Mouse (Mus musculus) midbrain, embryonic 14.5 days (tissue): Measurements from ENCODE around the gene Osm. TPM values are rescaled to one million over a fixed set of nuclear protein-coding genes. Genes with fewer than 3 reads are reported as not detected.

Source experiments
- ATAC-seq: fragments of 200-750 bp; cut with Nextera tagmentation; 2 replicates; pipeline ENCODE4 v1.8.0; 2017; ENCODE audit warnings: moderate number of reproducible peaks, moderate library complexity; ENCODE audit not compliant: low FRiP score, low TSS enrichment
- DNase-seq: peaks from one replicate; pipeline ENCODE4 v3.0.0-alpha.2; 2015
- H3K27ac ChIP-seq: fragments of 300-500 bp; sonication (generic); replicated peaks from 2 replicates; pipeline ENCODE4 v1.5.1; 2014; ENCODE audit warnings: mild to moderate bottlenecking, low read depth, low read length, moderate library complexity
- H3K27me3 ChIP-seq: fragments of 300-500 bp; sonication (generic); 2 replicates; pipeline ENCODE4 v1.6.1; 2014; ENCODE audit warnings: low read length, control low read depth, mixed read lengths; ENCODE audit not compliant: control insufficient read depth, insufficient read depth
- H3K36me3 ChIP-seq: fragments of 300-500 bp; sonication (generic); 2 replicates; pipeline ENCODE4 v1.6.1; 2014; ENCODE audit warnings: low read length, control low read depth; ENCODE audit not compliant: control insufficient read depth, insufficient read depth
- H3K4me1 ChIP-seq: fragments of 300-500 bp; sonication (generic); 2 replicates; pipeline ENCODE4 v1.6.1; 2014; ENCODE audit warnings: mild to moderate bottlenecking, antibody characterized with exemption, low read length, control low read depth; ENCODE audit not compliant: control insufficient read depth, insufficient read depth
- H3K4me2 ChIP-seq: fragments of 300-500 bp; sonication (generic); 2 replicates; pipeline ENCODE4 v1.6.1; 2014; ENCODE audit warnings: mild to moderate bottlenecking, low read length, moderate library complexity
- H3K4me3 ChIP-seq: fragments of 300-500 bp; sonication (generic); replicated peaks from 2 replicates; pipeline ENCODE4 v1.5.1; 2014; ENCODE audit warnings: low read depth, low read length
- H3K9ac ChIP-seq: fragments of 300-500 bp; sonication (generic); replicated peaks from 2 replicates; pipeline ENCODE4 v1.6.1; 2014; ENCODE audit warnings: mild to moderate bottlenecking, low read length, moderate library complexity
- H3K9me3 ChIP-seq: fragments of 300-500 bp; sonication (generic); 2 replicates; pipeline ENCODE4 v1.6.1; 2016; ENCODE audit warnings: low read length, control low read depth, mixed read lengths; ENCODE audit not compliant: control insufficient read depth
- WGBS: fragments of 180-500 bp; shearing (Covaris S2); extraction: QIAGEN DNeasy Blood & Tissue Kit; methylation state at CpG from one replicate; pipeline ENCODE4 v1.1.7; 2014; 5-methylcytosine and 5-hydroxymethylcytosine counted together
- polyA plus RNA-seq: library from polyadenylated mRNA; unstranded; fragments of >200 nt; fragmentation: Nextera tagmentation; extraction: Ambion mirVana; gene quantifications from 2 replicates; pipeline ENCODE4 v1.2.1, GENCODE M21; 2014

Osm gene
- polyA plus RNA-seq, 1 experiment from 2014 or later = 0.12 TPM

GRCm38 (mm10) chr11:4239691-4240090 is 3.5 kb downstream of the Osm start:
- ATAC-seq (no peak), DNase-seq (no peak)
- H3K36me3 ChIP-seq = no peaks in the 10 kb centered on the region
- WGBS = 94% methylated on average over 23 of the region's 23 CpGs
- H3K27me3 ChIP-seq = no peaks in the 10 kb centered on the region
- H3K27ac ChIP-seq = no peak overlapping the region
- no peaks in the 10 kb centered on the region for H3K4me1 ChIP-seq
- no peaks in the 10 kb centered on the region for H3K9me3 ChIP-seq
- no peak overlapping the region for H3K4me2 ChIP-seq
- H3K4me3 ChIP-seq = no peak overlapping the region
- H3K9ac ChIP-seq = no peak overlapping the region

GRCm38 (mm10) chr11:4240151-4240550 is 3.9 kb downstream of the Osm start:
- no peak overlapping the region for H3K4me2 ChIP-seq
- H3K27ac ChIP-seq = no peak overlapping the region
- H3K4me1 ChIP-seq = no peaks in the 10 kb centered on the region
- 88% methylated on average over 7 of the region's 7 CpGs for WGBS
- H3K4me3 ChIP-seq = no peak overlapping the region
- no peaks in the 10 kb centered on the region for H3K36me3 ChIP-seq
- H3K9me3 ChIP-seq = no peaks in the 10 kb centered on the region
- DNase-seq = no peak
- ATAC-seq = no peak
- no peak overlapping the region for H3K9ac ChIP-seq
- H3K27me3 ChIP-seq = no peaks in the 10 kb centered on the region

- Histone ChIP-seq H3K4me1 (no peaks in the 10 kb centered on the region), H3K4me3 (no peak overlapping the region), H3K36me3 (no peaks in the 10 kb centered on the region), H3K9me3 (no peaks in the 10 kb centered on the region), H3K4me2 (no peak overlapping the region), H3K27ac (no peak overlapping the region), H3K9ac (no peak overlapping the region), H3K27me3 (no peaks in the 10 kb centered on the region)
- DNase-seq (no peak), ATAC-seq (no peak)
- 81% methylated on average over 4 of the region's 4 CpGs for WGBS
Measured at GRCm38 (mm10) chr11:4241180-4241579, 5.0 kb downstream of the Osm start.

- Histone ChIP-seq H3K36me3 (no peaks in the 10 kb centered on the region), H3K4me3 (no peak overlapping the region), H3K27me3 (no peaks in the 10 kb centered on the region), H3K4me1 (no peaks in the 10 kb centered on the region), H3K4me2 (no peak overlapping the region), H3K9ac (no peak overlapping the region), H3K9me3 (no peaks in the 10 kb centered on the region), H3K27ac (no peak overlapping the region)
- ATAC-seq = no peak
- 76% methylated on average over 6 of the region's 6 CpGs for WGBS
- DNase-seq = no peak
Measured at GRCm38 (mm10) chr11:4246126-4246525, 9.9 kb downstream of the Osm start.

GRCm38 (mm10) chr11:4246623-4247022 is 10.4 kb downstream of the Osm start:
- no peaks in the 10 kb centered on the region for H3K9me3 ChIP-seq
- WGBS = 69% methylated on average over 4 of the region's 4 CpGs
- ATAC-seq = no peak

GRCm38 (mm10) chr11:4247201-4247959 is 11.2 kb downstream of the Osm start:
- Histone ChIP-seq H3K4me1 (no peaks in the 10 kb centered on the region), H3K36me3 (no peaks in the 10 kb centered on the region), H3K27ac (no peak overlapping the region), H3K9me3 (no peaks in the 10 kb centered on the region), H3K4me2 (no peak overlapping the region), H3K9ac (no peak overlapping the region), H3K27me3 (no peaks in the 10 kb centered on the region), H3K4me3 (no peak overlapping the region)
- DNase-seq = no peak
- WGBS = 80% methylated on average over 14 of the region's 14 CpGs
- no peak for ATAC-seq

More at GRCm38 (mm10) chr11:4246623-4247022, 10.4 kb downstream of the Osm start:
- no peak overlapping the region for H3K4me3 ChIP-seq
- no peaks in the 10 kb centered on the region for H3K4me1 ChIP-seq
- no peaks in the 10 kb centered on the region for H3K36me3 ChIP-seq
- no peak overlapping the region for H3K9ac ChIP-seq
- no peak overlapping the region for H3K4me2 ChIP-seq
- H3K27ac ChIP-seq = no peak overlapping the region
- no peaks in the 10 kb centered on the region for H3K27me3 ChIP-seq
- DNase-seq = no peak

- no peak overlapping the region for H3K27ac ChIP-seq
- H3K4me3 ChIP-seq = no peak overlapping the region
- no peak for DNase-seq
- no peak for ATAC-seq
- H3K27me3 ChIP-seq = no peaks in the 10 kb centered on the region
- 94% methylated on average over 3 of the region's 3 CpGs for WGBS
- H3K9me3 ChIP-seq = no peaks in the 10 kb centered on the region
- no peak overlapping the region for H3K4me2 ChIP-seq
- H3K4me1 ChIP-seq = no peaks in the 10 kb centered on the region
- no peak overlapping the region for H3K9ac ChIP-seq
- H3K36me3 ChIP-seq = no peaks in the 10 kb centered on the region
Measured at GRCm38 (mm10) chr11:4249151-4249550, 12.9 kb downstream of the Osm start.

GRCm38 (mm10) chr11:4250290-4250689 is 14.1 kb downstream of the Osm start:
- no peak overlapping the region for H3K4me2 ChIP-seq
- H3K9me3 ChIP-seq = no peaks in the 10 kb centered on the region
- DNase-seq (no peak), ATAC-seq (no peak)
- no peaks in the 10 kb centered on the region for H3K36me3 ChIP-seq
- no peaks in the 10 kb centered on the region for H3K4me1 ChIP-seq
- H3K27ac ChIP-seq = no peak overlapping the region
- no peak overlapping the region for H3K9ac ChIP-seq
- no peaks in the 10 kb centered on the region for H3K27me3 ChIP-seq
- no peak overlapping the region for H3K4me3 ChIP-seq
- 69% methylated on average over 7 of the region's 7 CpGs for WGBS

GRCm38 (mm10) chr11:4251376-4251775 is 15.2 kb downstream of the Osm start:
- Histone ChIP-seq H3K36me3 (no peaks in the 10 kb centered on the region), H3K4me3 (no peak overlapping the region), H3K9me3 (no peaks in the 10 kb centered on the region), H3K9ac (no peak overlapping the region), H3K27me3 (no peaks in the 10 kb centered on the region), H3K27ac (no peak overlapping the region), H3K4me1 (no peaks in the 10 kb centered on the region), H3K4me2 (no peak overlapping the region)
- DNase-seq (no peak), ATAC-seq (no peak)
- 83% methylated on average over 3 of the region's 3 CpGs for WGBS
